ENCODE assay signal across 14 mouse cellular contexts in the genomic region with DNA sequence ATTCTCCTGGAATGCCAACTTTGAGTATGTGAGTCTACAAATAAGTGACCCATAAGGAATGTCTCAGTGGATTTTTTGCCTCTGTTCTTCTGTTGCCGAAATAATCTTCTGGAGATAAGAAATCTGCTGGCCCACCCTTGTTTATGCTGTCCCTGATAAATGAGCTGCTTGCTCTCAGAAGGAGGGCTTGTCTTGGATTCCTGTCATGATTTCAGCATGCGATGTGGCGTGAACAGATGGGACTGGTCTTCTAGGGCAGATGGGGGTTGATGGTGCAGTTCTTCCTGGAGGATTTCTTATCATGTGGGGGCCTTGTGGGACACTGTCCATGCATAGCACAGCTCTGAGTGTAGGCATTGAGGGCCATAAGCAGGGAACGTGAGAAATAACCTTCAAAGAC.
DNase-seq lines count a peak whose midpoint lies in the region; ATAC-seq and TF ChIP-seq lines count a peak whose summit lies in the region.
"Had no signal": no experiment of that assay in that cellular context is flagged by ENCODE, and none has a peak within 500 bp of the region (broad histone marks: within the 10 kb centered on the region; RNA-seq: fewer than 3 reads in every experiment).

No protein-coding gene starts in this region.

- no peak for TF ChIP-seq CTCF in hindbrain, postnatal 0 days (IDR thresholded peaks at IDR 0.05; ENCODE audit: low read depth)

- WGBS in hindbrain, postnatal 0 days = 55% methylated on average over 4 of the region's 4 CpGs
- WGBS in hindbrain, embryonic 10.5 days = 79% methylated on average over 4 of the region's 4 CpGs
- 18% methylated on average over 4 of the region's 4 CpGs for WGBS in lung, embryonic 16.5 days

- no peak overlapping the region for H3K4me2 ChIP-seq in hindbrain, postnatal 0 days (ENCODE audit: low read depth, low read length)
- no peak overlapping the region for H3K4me2 ChIP-seq in lung, embryonic 16.5 days (ENCODE audit: low read depth, low read length)
- H3K4me2 ChIP-seq: liver, embryonic 12.5 days; midbrain, embryonic 15.5 days had no signal

- no peaks in the 10 kb centered on the region for H3K9me3 ChIP-seq in hindbrain, postnatal 0 days (ENCODE audit: low read length)
- H3K9me3 ChIP-seq in hindbrain, embryonic 10.5 days = no peaks in the 10 kb centered on the region
- H3K9me3 ChIP-seq in lung, embryonic 16.5 days (ENCODE audit: control insufficient read depth, low read length) = no peaks in the 10 kb centered on the region
- H3K9me3 ChIP-seq: liver, embryonic 12.5 days; midbrain, embryonic 15.5 days had no signal

- H3K27me3 ChIP-seq in hindbrain, postnatal 0 days (ENCODE audit: insufficient read depth, low read length) = no peaks in the 10 kb centered on the region
- H3K27me3 ChIP-seq in hindbrain, embryonic 10.5 days (ENCODE audit: insufficient read depth, poor library complexity, severe bottlenecking) = no peaks in the 10 kb centered on the region
- H3K27me3 ChIP-seq in lung, embryonic 16.5 days (ENCODE audit: control insufficient read depth, insufficient read depth, low read depth, low read length) = no peaks in the 10 kb centered on the region
- H3K27me3 ChIP-seq: liver, embryonic 12.5 days; midbrain, embryonic 15.5 days had no signal

- peak; percentile 18 for DNase-seq in hindbrain, postnatal 0 days (ENCODE audit: low spot score)
- no peak for DNase-seq in hindbrain, embryonic 10.5 days (ENCODE audit: low spot score)
- DNase-seq in brain, adult 2 months (ENCODE audit: low read depth, low spot score) = peak; percentile 61
- DNase-seq in cerebellum, adult 9-10 months = peak; percentile 57
- no peak for DNase-seq in gastrocnemius, postnatal 4 days (ENCODE audit: low spot score in 2 of 2)
- DNase-seq in right cerebral cortex, postnatal 36 days (ENCODE audit: low spot score in 2 of 2) = no peak
- no peak for DNase-seq in spleen, postnatal 4 days (ENCODE audit: low spot score in 2 of 2)
- DNase-seq: adrenal gland, postnatal 10 days; right cerebral cortex, postnatal 25 days; thymus, postnatal 4 days had no signal

- peaks cover 16% of the 10 kb centered on the region for H3K4me1 ChIP-seq in hindbrain, postnatal 0 days (ENCODE audit: insufficient read depth, low read length)
- H3K4me1 ChIP-seq in hindbrain, embryonic 10.5 days (replicated peaks) = peaks cover 28% of the 10 kb centered on the region
- H3K4me1 ChIP-seq in lung, embryonic 16.5 days (replicated peaks; ENCODE audit: control insufficient read depth, insufficient read depth, low read length) = peaks cover 37% of the 10 kb centered on the region
- H3K4me1 ChIP-seq: liver, embryonic 12.5 days had no signal

- no peak for ATAC-seq in hindbrain, postnatal 0 days
- ATAC-seq in lung, embryonic 16.5 days (ENCODE audit: low read depth) = peak; percentile 77
- ATAC-seq: inflammation-experienced regulatory T-cells, adult 6 months; liver, embryonic 12.5 days; midbrain, embryonic 15.5 days had no signal

- H3K4me3 ChIP-seq in hindbrain, postnatal 0 days (ENCODE audit: low read length) = no peak overlapping the region
- no peak overlapping the region for H3K4me3 ChIP-seq in hindbrain, embryonic 10.5 days
- H3K4me3 ChIP-seq in lung, embryonic 16.5 days (ENCODE audit: low read length) = no peak overlapping the region
- H3K4me3 ChIP-seq: liver, embryonic 12.5 days; midbrain, embryonic 15.5 days had no signal

- H3K9ac ChIP-seq in hindbrain, postnatal 0 days (replicated peaks; ENCODE audit: low read length) = no peak overlapping the region
- H3K9ac ChIP-seq in lung, embryonic 16.5 days (ENCODE audit: low read length) = no peak overlapping the region
- H3K9ac ChIP-seq: liver, embryonic 12.5 days; midbrain, embryonic 15.5 days had no signal

- H3K27ac ChIP-seq in hindbrain, postnatal 0 days = peak overlapping the region; percentile 64; the same call in 1 of the 2 replicates
- no peak overlapping the region for H3K27ac ChIP-seq in hindbrain, embryonic 10.5 days
- peak overlapping the region; percentile 42 for H3K27ac ChIP-seq in lung, embryonic 16.5 days (ENCODE audit: low read length)
- H3K27ac ChIP-seq: liver, embryonic 12.5 days had no signal

- H3K36me3 ChIP-seq in hindbrain, postnatal 0 days (ENCODE audit: insufficient read depth, low read length) = no peaks in the 10 kb centered on the region
- no peaks in the 10 kb centered on the region for H3K36me3 ChIP-seq in hindbrain, embryonic 10.5 days
- H3K36me3 ChIP-seq in lung, embryonic 16.5 days (ENCODE audit: control insufficient read depth, insufficient read depth, low read length) = no peaks in the 10 kb centered on the region
- H3K36me3 ChIP-seq: liver, embryonic 12.5 days; midbrain, embryonic 15.5 days had no signal

Comparison
In these comparisons a context has a peak if more than half of its experiments do, and no peak if none do; other contexts are left out.
1. DNase-seq: peak in hindbrain, postnatal 0 days (single experiment), brain, adult 2 months (single experiment) and cerebellum, adult 9-10 months (single experiment); none in hindbrain, embryonic 10.5 days (single experiment), gastrocnemius, postnatal 4 days (0 of 2), right cerebral cortex, postnatal 36 days (0 of 2) and spleen, postnatal 4 days (0 of 2).